Mouse (Mus musculus) mature B cell (primary cell): ENCODE measurements around the gene Clec16a.

ENCODE experiments used
- in situ Hi-C: fragments of 300-500 bp; cut with MboI; formaldehyde crosslinking; loops from 2 replicates; pipeline ENCODE4 v1.14.3; 2019

Gene Clec16a

GRCm38 (mm10) chr16:10642857-10643633, 97.9 kb downstream of the Clec16a start:
- in situ Hi-C loops, result no loop called here

- in situ Hi-C loops, result no loop called here
Observed at GRCm38 (mm10) chr16:10644238-10644637, 99.1 kb downstream of the Clec16a start.

DNA sequence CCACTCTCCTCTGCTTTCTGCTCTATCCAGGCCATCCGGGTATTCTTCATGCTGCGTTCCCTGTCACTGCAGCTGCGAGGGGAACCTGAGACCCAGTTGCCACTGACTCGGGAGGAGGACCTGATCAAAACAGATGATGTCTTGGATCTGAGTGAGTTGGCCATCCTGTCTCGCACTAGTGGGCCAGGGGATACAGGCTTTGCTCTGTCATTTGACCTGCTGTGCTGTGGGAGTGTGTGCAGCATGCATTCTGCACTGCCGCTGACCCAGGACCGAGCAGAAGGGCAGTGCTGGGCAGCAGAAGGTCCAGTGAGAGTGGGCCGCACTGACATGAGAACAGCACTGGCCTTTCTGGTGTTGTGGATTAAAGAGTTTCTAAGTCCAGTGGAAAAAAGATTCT, 99.6 kb downstream of the Clec16a start:
- in situ Hi-C loops, result no loop called here

DNA sequence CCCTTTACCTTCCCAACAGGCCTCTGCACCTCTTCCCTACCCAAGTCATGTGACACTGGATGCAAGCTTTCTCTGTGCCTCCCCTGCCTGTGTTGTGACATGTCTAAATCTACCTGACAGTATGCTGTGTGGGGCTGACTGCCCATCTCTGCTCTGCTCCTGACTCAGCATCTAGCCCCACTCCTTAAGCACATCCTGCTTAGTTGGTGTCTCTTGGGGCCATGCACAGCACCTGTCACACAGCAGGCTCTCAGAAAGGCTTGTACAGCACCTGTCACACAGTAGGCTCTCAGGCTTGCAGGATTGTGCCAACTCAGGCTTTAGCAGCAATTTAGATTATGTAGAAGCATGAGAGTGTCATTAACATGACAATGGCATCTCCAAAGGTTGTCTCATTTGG, 106.7 kb downstream of the Clec16a start:
- in situ Hi-C loops, result no loop called here

DNA sequence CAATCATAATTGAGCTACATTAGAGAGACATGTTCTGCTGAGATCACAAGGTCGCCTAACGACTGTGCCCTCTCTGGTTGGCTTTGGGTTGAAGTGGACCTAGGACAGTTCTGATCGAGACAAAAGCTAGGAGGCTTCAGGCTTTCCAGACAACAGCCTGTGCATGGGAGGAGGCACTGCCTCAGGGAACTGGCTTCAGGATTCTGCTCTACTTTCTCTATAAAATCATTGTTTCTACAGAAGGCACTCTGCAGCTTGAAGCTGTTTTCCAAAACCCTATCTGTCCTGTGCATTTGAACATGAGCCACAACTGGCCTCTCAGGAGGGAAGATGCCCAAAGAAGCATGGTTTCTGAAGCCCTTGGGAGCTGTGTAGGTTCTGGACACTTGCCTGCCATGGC, 107.8 kb downstream of the Clec16a start:
- in situ Hi-C loops, result no loop called here

DNA sequence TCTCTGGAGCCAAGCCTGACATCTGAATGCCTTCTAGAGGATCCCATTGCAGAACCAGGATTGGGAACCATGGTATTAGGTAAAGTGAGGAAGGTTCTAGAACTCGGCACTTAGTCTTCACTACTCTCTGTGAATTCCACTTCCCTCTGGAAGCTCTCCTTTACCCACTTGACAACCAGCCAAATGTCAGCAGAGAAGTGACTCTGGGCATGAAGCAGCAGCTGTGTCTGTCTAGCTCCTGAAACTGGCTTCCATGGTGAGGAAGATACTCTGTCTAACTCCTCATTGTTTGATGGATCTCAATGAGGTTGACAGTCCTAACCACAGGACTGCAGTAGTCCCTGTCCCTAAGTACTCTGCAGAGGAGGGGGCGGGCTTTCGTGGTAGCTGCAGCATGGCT, 110.1 kb downstream of the Clec16a start:
- in situ Hi-C loops, result no loop called here

- in situ Hi-C loops, result no loop called here
Observed at GRCm38 (mm10) chr16:10655926-10656325, 110.8 kb downstream of the Clec16a start.

DNA sequence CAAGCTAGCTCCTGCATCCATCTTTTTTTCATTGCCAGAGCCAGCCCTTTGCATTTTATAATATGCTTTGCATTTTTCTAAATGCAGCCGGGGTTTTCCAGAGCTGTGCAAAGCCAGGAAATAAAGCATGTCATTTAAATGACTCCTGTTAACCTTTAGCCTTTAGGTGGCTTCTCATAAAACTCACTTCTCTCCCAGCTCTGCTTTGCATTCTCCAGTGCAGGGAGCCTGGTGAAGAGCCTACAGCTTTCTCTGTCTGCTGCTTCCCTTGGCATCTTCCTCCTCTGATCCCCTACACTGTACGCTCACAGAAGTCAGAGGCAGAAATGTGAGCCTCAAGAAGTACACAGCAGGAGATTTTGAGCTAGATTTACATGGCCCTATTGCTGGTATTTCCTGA, 111.3 kb downstream of the Clec16a start:
- in situ Hi-C loops, result no loop called here

DNA sequence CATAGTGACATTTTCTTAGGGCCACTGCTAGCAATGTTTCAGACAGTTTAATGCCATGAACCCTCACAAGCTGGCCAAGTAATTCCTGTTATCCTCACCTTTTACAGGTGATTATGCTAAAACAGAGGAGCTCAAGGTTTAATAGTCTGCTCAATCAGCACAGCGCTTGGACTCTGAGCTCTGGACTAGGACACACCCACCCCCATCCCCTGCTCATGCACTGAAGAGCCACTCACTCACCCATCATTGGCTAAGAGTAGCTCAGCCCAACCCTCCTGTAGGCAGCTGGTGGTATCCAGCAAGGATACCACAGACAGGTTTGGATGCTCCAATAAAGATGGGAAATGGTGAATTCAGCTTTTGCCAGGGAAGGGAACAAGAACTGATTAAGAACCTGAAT, 111.8 kb downstream of the Clec16a start:
- in situ Hi-C loops, result no loop called here

- in situ Hi-C loops, result no loop called here
Observed at GRCm38 (mm10) chr16:10659211-10659610, 114.1 kb downstream of the Clec16a start.

DNA sequence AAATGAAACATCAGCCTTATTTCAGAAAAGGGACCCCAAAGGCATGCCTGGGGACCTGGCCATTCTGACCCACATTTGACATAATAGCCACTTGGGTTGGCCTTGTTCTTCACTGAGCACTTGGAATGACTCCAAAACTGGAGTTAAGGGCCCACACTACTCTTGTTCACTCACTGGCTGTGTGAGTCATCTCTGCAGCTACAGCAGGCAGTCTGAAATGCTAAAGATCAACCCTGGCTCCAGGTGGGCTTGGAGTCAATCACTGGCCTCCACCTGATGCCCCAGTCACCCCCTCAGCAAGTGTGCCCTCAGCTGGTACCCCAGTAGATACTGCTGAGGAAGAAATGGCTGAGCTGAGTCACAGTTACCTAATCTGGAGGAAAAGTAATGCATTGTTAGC, 115.4 kb downstream of the Clec16a start:
- in situ Hi-C loops, result no loop called here

- in situ Hi-C loops, result no loop called here
Observed at GRCm38 (mm10) chr16:10661385-10661784, 116.2 kb downstream of the Clec16a start.

DNA sequence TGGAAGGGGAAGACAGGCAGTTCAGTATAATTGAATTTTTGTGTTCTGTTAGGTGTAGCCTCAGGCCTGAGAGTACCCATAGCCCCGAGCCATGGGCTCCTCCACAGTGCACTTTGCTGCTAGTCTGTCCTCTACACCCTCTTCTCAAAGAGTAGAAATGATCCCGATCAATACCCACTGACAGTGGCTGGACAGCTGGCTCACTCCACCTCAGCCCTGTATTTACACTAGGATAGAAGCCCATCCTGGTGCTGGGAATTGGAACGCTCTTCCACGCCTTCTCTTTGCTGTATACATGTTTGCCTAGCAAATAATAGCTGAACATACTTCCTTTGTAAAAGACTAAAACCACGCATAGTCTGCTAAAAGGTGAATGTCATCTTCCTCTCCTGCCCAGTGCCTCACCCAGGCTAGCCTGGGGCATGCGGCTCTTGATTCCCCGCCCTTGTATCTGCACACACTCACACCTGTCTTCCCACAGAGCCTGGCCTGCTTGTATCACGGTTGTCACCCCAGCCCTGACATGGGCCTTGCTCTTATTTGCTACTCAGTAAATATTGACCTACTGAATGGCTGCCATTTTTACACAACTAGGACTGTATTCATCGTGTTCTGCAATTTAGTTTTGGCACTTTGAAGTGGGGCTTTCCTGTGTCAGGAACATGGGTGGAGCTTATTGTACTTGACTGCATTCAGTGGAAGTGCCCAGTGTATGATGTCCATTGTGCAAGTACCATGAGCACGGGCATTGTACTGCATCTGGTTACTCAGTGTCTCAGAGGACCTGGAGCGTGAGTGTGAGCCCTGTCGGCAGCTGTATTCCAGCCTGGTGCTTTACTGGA, 119.0 kb downstream of the Clec16a start:
- in situ Hi-C loops, result no loop called here

DNA sequence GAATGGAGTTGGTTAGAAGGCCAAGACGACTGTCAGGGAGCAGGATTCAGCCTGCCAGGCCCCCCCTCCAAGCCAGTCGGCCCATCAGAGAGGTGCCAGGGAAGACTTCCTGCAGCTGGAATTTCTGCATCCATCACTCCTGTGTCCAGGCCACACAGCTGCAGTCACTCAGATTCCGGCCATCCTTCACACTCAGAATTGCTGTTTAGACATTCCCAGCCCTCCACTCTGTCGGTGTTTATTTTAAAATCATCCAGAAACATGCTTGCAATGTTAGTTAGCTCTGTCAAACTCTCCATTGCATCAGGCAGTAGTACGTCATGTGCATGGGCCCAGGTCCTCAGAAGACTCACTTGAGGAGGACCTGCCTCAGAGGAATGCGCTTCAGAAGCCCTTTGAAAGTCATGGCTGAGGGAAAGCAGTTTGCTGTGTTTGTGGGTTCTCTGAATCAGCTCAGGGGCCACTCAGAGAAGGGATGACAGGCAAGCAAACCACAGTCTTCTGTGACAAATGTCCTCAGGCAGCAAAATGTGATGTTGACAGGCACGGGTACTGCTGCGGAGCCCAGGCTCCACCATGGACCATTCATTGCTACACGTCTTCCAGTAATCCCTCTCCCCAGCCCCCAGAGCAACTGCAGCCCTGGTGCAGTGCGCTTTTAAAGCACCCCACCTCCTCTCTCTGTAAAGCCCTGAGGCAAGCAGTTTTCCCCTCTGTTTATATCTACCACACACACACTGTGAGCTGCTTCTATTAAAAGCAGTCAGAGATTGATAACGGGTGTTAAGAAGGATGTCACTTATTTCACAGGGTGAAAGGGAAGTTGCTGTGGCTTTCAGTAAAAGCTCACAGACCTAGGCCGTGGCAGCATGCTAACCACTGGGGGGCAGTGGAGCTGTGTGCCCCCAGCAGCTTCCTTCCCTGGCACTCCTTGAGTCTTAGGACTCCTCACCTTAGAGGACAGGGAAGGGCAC, 120.1 kb downstream of the Clec16a start:
- in situ Hi-C loops, result no loop called here

GRCm38 (mm10) chr16:10666766-10667165, 121.6 kb downstream of the Clec16a start:
- in situ Hi-C loops, result no loop called here

GRCm38 (mm10) chr16:10668453-10668852, 123.3 kb downstream of the Clec16a start:
- in situ Hi-C loops, result no loop called here

GRCm38 (mm10) chr16:10668991-10669703, 124.0 kb downstream of the Clec16a start:
- in situ Hi-C loops, result no loop called here

GRCm38 (mm10) chr16:10669936-10670335, 124.8 kb downstream of the Clec16a start:
- in situ Hi-C loops, result no loop called here

- in situ Hi-C loops, result no loop called here
Observed at GRCm38 (mm10) chr16:10672490-10672889, 127.4 kb downstream of the Clec16a start.

DNA sequence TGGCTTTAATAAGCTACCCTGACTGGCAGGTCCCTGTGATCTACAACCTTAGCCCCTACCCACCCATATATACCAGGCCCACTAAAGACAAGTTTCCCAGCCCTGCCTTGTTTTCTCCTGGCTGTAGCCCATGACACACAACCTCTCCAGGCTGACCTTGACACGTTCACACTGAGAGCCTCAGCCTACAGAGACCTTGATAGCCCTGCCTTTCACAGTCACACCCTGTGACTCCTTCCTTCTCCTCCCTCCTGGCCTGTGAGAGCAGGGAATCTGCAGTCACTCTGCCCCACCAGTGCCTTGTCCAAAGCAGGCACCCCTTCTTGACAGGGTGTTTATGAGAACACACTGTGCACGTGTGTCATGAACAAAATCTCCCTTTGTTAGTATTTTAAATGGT, 128.9 kb downstream of the Clec16a start:
- in situ Hi-C loops, result no loop called here

GRCm38 (mm10) chr16:10674957-10675356, 129.8 kb downstream of the Clec16a start:
- in situ Hi-C loops, result no loop called here
